Mouse (Mus musculus) embryonic fibroblast, embryonic 13.5 days (primary cell): ENCODE results near the gene Gpatch4. TPM values are rescaled to one million over a fixed set of nuclear protein-coding genes. Genes with fewer than 3 reads are reported as not detected.

ENCODE experiments used
- H3K27ac ChIP-seq: 2 replicates; pipeline ENCODE4 v1.5.1; 2012; ENCODE audit warnings: low read length, control low read depth, inconsistent platforms; ENCODE audit not compliant: insufficient read depth
- H3K4me1 ChIP-seq: 2 replicates; pipeline ENCODE4 v1.6.1; 2011; ENCODE audit warnings: low read length; ENCODE audit not compliant: control insufficient read depth, insufficient read depth
- H3K4me3 ChIP-seq: 2 replicates; pipeline ENCODE4 v1.5.1; 2011; ENCODE audit warnings: mild to moderate bottlenecking, control low read depth, low read length; ENCODE audit not compliant: insufficient read depth
- CTCF ChIP-seq: IDR thresholded peaks from 2 replicates; pipeline ENCODE4 v1.5.1; 2011; ENCODE audit warnings: mild to moderate bottlenecking, control low read depth, low read length, moderate library complexity, borderline replicate concordance; ENCODE audit not compliant: insufficient read depth
- POLR2A ChIP-seq: IDR thresholded peaks from 2 replicates; pipeline ENCODE4 v1.6.1; 2011; ENCODE audit warnings: low read depth, mild to moderate bottlenecking, control low read depth, low read length, moderate library complexity
- polyA plus RNA-seq: library from polyadenylated mRNA; stranded (reverse); fragments of >200 nt; gene quantifications from 2 replicates; pipeline ENCODE4 v1.2.4, GENCODE M21; 2011; ENCODE audit warnings: low read depth; ENCODE audit not compliant: missing spikeins, insufficient read length

Gene Gpatch4
- polyA plus RNA-seq, 1 experiment: 20.1 TPM

DNA sequence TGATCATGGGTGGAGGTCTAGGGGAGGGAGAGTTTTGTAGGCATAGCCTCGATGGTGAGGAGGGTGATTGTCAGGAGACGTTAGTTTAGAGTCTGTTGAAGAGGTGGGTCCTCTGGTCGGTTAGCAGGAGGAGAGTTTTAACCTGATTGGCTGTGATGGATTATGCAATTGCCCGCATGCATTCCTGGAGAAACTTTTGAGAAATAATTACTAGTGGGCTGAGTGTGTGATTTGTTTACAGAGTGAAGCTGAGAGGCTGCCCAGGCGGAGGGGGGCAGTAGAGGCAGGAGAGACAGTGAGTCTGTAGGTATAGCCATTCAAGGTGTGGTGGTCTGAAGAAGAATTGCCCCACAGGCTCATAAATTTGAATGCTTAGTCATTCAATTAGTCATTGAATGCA lies 9.4 kb upstream of the Gpatch4 start:
- peaks cover 7% of the 10 kb centered on the region; the same call in 1 of the 2 replicates for H3K4me1 ChIP-seq
- no peak overlapping the region for H3K27ac ChIP-seq
- H3K4me3 ChIP-seq: no peak overlapping the region
- TF ChIP-seq CTCF: no peak
- no peak for TF ChIP-seq POLR2A

DNA sequence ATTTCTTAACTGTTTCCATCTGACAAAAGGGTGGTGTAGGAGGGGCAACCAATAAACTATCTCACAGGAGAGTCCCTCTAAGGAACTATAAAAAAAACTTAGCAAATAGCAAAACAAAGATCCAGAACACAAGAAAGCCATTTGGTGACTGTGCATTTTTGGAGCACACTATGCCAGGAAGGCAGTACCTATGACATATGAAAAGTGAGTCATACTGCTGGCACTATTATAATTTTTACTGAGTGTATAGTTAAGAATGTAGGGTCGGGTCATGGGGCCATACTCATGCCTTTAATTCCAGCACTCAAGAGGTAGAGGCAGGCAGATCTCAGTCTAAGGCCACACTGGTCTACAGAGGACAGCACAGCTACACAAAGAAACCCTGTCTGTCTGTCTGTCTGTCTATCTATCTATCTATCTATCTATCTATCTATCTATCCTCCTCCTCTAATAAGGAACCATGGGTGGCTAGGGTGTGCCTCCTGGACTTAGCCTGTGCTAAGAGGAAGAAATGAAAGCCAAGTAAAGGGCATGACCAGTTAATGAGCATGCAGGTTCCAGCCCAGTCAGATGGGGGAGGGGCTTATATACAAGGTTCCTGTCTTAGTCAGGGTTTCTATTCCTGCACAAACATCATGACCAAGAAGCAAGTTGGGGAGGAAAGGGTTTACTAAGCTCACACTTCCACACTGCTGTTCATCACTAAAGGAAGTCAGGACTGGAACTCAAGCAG lies 7.2 kb upstream of the Gpatch4 start:
- TF ChIP-seq CTCF (no peak), POLR2A (no peak)
- H3K27ac ChIP-seq: peak overlapping the region; percentile 52; the same call in 1 of the 2 replicates
- H3K4me1 ChIP-seq: peaks cover 7% of the 10 kb centered on the region; the same call in 1 of the 2 replicates
- H3K4me3 ChIP-seq: no peak overlapping the region

DNA sequence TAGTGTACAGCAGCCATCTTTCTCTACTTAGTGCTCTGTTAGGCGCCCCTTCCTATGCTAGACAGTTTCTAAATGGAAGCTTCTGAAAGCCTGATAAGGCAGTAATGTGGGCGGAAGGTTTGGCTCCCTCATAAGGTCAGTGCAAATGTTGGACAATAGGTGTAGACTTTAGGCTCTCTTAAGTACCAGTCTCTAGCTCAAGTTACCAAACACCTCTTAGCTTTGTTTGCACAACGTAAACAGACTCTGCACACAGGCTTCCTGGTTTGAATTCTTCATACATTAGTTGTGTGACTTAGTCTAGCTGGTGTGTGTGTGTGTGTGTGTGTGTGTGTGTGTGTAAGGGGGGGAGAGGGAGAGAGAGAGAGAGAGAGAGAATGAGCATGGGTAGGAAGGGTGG lies 6.6 kb downstream of the Gpatch4 start:
- Histone ChIP-seq H3K4me3 (no peak overlapping the region), H3K4me1 (no peaks in the 10 kb centered on the region), H3K27ac (no peak overlapping the region)
- TF ChIP-seq POLR2A (no peak), CTCF (no peak)

DNA sequence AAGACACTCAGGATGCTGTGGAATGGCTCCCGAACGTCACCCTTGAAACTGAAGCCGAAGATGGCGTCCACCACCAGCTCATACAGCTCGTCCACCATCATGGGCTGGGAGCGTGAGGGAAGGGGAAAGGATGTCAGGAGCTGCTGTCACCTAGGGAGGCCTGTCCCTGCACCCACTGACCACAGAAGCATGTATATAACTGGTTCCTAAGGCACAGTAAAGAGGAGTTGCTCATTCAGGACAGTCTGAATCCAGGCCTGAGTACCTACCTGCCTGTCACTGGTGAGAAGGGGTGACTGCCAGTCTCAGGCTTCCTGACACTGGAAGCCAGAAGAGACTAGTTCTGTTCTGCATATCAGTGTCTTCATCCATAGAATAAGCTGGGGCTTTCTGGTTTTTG lies 14.1 kb downstream of the Gpatch4 start:
- Histone ChIP-seq H3K4me3 (no peak overlapping the region; the same call in 1 of the 2 replicates), H3K4me1 (no peaks in the 10 kb centered on the region), H3K27ac (no peak overlapping the region)
- no peak for TF ChIP-seq CTCF
- TF ChIP-seq POLR2A: no peak

DNA sequence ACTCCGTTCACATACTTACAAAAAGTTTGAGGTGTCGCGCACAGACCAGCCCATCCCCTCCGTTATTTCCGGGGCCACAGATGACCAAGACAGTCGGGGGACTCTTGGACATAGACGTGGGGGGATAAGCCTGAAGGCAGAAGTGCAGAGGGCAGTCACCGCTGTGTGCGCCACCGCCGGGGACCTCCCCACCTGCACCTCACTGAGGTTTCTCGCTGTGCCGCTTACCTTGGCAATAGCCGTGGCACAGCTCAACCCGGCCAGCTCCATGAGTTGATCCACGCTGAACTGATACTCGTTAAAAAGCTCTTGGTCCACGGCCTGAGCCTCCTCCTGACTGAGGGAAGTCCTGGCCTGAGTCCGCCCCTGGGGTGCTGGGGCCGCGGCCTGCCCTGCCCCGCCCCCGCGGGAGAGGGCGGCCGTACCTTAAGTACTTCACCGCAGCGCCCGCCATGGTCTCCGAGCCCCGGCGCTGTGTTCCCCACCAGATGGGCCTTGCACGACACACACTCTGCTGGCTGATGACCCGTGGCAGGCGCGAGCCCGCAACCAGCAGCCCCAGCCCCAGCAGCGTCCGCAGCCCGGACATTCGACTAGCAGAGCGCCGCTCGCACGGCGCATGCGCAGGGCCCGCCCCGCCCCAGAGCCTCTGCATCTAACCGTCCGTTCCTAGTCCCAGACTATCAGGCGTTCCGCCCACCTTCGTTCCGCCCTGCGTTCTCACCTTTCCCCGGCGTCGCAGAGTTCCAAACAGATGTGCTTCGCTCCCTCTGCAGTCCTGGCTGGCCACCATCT lies 15.2 kb downstream of the Gpatch4 start, which contains the start of gene Naxe:
Gene Naxe, minus strand, starts transcription at position 594 of the 795 bp plus-strand sequence.
- H3K27ac ChIP-seq: no peak within 1 kb of the TSS
- peak; percentile 94 for TF ChIP-seq POLR2A
- no peak for TF ChIP-seq CTCF
- peak within 1 kb of the TSS; percentile 72 for H3K4me3 ChIP-seq
- H3K4me1 ChIP-seq: no peaks in the 10 kb centered on the region

DNA sequence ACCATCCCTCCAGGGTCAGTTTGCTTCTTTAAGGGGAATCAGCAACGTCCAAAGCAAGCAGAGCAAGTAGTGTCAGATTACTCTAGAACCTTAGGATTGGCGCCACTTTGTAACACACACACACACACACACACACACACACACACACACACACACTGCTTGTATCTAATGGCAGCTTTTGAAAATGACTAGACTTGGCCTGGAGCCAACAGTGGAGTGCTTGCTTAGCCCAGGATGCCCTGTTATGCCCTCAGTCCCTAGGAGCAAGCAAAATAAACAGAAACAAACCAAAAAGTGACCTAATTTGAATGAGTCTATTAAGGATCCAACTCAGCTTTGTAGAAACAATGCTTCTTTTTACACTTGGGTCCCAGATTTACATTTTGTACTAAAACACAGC lies 25.5 kb downstream of the Gpatch4 start:
- Histone ChIP-seq H3K4me1 (no peaks in the 10 kb centered on the region), H3K4me3 (no peak overlapping the region), H3K27ac (no peak overlapping the region)
- TF ChIP-seq POLR2A (no peak), CTCF (no peak)

DNA sequence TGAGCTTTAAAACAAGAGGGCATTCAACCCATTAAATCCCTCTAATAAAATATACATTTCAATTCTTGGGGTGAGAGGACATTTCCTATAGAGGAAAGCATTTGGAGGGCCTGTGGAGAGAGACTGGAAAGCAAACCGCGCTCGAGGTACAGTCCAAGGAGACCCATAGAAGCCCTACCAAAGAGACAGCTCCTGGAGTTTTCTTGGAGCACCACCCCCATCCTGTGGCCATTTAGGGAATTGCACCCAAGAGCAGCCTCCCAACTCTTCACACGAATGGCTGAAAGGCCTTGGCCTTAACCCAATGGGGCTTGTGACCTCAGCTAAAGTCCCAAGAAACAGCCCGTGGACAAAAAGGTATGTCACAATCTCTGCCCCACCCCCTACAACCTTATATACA lies 28.9 kb downstream of the Gpatch4 start:
- TF ChIP-seq CTCF (peak; percentile 61), POLR2A (no peak)
- H3K4me3 ChIP-seq: no peak overlapping the region
- H3K4me1 ChIP-seq: no peaks in the 10 kb centered on the region
- H3K27ac ChIP-seq: no peak overlapping the region

DNA sequence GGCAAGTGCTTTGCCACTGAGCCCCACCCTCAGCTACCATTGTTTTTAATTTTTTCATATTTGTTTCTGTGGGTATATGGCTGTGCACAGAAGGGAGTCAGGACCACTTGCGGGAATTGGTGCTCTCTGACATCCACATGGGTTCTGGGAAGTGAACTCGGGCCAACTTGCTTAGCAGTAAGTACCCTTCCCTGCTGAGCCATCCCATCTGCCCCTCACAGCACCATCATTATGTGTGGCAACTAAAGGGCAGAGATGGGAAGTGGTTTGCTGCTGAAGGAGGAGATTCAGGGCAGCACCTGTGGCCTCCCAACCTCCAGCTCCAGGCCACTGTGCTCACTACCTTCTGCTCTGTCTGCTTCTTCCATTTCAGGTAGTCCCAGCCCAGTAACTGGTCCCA lies 30.7 kb downstream of the Gpatch4 start:
- Histone ChIP-seq H3K27ac (no peak overlapping the region), H3K4me1 (no peaks in the 10 kb centered on the region), H3K4me3 (no peak overlapping the region)
- TF ChIP-seq POLR2A (no peak), CTCF (no peak)

DNA sequence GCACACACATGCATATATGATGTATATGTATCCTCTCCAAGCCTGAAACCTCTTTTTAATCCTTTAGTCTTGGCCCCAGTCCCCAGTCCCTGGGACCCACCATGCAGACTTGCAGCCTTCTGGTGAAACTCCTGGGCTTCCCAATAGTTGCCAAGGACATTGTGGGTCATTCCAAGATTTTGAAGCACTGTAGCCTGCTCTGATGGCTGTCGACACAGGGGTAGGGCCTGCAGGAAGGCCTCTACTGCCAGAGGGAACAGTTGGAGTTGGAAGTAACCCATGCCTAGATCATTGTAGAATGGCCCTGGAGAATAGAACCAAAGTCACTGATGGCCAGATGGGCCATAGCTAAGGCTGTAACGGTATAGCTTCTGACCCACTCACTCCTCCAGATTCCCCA lies 31.4 kb downstream of the Gpatch4 start:
- H3K4me3 ChIP-seq: no peak overlapping the region
- no peak overlapping the region for H3K27ac ChIP-seq
- H3K4me1 ChIP-seq: no peaks in the 10 kb centered on the region
- no peak for TF ChIP-seq POLR2A
- no peak for TF ChIP-seq CTCF

DNA sequence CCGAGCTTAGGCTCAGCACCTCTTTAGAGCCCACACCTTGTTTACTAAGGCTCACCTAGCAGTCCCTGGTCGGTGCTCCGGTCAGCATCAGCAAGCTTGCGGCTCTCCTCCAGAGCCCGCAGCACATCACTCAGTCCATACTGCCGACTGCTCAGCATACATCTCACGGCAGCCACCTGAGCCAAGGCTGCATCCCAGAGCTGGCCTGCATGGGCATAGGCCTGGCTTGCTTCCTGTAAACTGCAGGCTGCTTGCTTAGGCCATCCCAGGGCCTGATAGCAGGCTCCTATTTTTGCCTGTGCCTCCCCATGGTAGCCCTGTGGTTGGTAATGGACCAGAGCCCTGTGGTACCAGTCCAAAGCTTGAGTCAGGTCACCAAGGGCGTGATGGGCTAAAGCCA lies 31.9 kb downstream of the Gpatch4 start:
- Histone ChIP-seq H3K27ac (no peak overlapping the region), H3K4me3 (no peak overlapping the region), H3K4me1 (no peaks in the 10 kb centered on the region)
- TF ChIP-seq POLR2A: no peak
- TF ChIP-seq CTCF: no peak
